Mouse (Mus musculus) spleen, postnatal 10 days (tissue): ENCODE measurements around the gene Mgea5.

Source experiments
- DNase-seq, 2 experiments: peaks; one replicate each; pipeline ENCODE4 v3.0.0; 2021 to 2022; ENCODE audit warnings: low spot score in 2 of 2

Mgea5 gene

DNA sequence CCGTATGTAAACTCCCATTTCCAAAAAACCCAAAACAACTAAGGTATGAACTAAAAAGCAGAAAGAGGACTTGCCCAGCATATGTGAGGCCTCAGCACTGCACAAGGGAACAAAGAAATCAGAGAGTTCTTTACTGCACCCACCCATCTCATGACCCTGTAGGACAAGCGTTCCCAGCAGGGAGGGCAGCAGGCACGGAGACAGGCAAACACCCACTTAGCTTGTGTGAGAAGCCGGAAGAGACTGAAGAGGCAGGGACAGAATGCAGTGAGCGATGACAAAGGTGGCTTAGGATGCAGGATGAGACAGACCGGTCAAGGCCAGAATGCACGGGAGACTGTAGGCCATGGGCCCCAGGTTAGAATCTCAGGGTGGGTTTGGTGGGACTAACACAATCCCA lies 52.0 kb downstream of the Mgea5 start:
- DNase-seq, result no peak

DNA sequence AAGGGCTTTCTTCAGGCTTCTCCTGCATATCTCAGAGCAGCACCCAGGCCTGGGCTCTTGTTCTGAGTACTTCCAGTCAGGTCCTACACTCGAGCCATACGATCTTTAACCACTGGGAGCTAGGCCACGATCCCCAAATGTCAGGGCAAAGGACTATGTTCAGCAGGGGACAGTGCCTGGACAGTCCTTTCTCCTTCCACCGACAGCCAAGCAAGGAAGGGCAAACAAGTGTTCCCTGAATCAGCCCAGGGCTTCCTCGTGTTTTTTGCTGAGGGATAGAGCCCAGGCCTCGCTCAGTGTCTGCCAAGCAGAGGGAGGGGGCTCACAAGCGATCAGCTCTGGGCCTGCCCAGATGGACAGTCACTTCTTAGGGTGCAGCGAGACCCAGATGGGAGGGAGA lies 53.6 kb downstream of the Mgea5 start:
- DNase-seq, result no peak

DNA sequence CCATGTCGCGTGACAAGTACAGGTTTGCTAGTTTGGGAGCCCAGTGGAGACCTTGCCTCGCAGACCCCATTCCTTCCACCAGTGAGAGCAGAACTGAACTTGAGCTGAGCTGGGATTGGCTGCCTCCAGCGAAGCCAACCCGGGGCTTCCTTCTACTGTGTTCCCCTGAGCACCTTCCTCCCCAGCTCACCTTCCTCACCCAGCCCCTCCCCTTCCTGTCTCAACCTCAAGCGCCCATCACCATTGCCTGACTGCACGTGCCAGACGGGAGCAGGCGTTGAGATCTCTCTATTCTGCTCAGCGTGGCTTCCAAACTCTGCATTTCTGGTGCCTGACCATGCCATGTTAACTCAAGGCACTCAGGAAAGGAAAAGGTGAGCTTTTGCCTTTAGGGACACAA lies 56.4 kb downstream of the Mgea5 start:
- no peak for DNase-seq

- DNase-seq, result no peak
These were observed 57.9 kb downstream of the Mgea5 start for GRCm38 (mm10) chr19:45725677-45726277.

DNA sequence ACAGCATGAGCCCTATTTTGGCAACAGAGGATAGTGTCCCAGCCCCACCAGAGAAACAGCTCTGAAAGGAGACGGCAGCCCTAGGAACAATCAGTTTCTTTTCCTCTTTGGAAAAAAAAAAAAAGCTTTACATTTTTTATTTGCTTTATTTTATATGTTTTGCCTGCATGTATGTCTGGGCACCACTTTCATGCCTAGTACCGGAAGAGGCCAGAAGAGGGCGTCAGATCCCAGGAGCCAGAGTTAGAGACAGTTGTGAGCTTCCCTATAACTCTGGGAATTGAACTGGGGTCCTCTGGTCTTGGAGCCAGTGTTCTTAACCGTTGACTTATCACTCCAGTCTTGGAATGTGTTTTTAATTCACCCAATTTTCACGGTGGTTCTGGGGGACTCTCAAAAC lies 61.4 kb downstream of the Mgea5 start:
- no peak for DNase-seq

GRCm38 (mm10) chr19:45718286-45718685 lies 65.4 kb downstream of the Mgea5 start:
- DNase-seq, result no peak

DNA sequence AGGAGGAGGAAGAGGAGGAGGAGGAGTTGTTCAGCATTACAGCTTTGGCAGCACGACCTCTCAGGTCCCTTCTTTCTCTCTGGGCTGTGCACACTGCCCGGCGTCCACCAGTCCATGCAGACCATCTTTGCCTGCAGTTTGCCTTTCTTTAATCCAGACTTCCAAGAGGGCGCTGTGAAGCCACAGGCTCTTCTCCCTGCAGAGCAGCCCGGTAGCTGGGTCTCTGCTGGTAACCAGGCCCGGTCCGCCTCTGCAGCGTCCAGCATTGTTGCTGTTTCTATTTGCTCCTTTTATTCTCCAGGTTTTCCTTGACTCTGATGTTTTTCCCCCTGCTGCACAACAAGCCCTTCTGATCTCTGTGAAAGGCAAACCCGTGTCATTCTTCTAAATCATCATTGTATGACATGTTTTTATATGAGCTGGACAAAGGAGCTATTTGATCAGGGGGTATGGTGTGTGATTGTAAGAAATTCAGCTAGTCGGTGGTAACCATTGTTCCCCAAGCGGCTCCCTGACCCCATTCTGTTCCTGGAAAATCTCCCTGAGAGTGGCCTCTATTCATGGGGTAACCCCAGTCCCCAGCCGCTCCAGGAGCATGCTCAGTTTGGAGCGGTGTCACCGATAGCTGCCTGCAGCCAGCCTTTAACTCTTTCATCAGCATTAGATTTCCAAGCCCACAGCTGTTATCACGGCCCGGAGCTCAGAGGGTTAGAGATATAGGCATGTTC lies 66.0 kb downstream of the Mgea5 start:
- DNase-seq, result no peak

DNA sequence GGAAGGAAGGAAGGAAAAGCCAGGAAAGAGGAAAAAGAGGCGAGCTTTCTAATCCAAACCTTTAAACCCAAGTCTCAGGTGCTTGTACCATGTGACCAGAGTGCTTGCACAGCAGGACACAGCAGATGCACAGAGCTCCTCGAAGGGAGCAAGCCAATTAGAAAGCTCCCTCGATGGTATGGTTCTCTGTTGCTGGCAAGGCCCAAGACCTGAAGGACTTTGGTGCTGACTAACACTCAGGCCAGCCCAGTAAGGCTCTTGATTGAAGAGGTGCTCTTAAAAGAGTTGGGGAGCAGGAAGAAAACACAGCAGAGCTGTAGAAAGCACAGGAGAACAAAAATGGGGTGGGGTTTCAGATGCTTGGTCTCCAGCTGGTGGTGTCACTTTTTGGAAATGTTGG lies 74.9 kb downstream of the Mgea5 start:
- DNase-seq, result no peak
